Comparison of ENCODE assay signal across 8 mouse cellular contexts in the genomic region with DNA sequence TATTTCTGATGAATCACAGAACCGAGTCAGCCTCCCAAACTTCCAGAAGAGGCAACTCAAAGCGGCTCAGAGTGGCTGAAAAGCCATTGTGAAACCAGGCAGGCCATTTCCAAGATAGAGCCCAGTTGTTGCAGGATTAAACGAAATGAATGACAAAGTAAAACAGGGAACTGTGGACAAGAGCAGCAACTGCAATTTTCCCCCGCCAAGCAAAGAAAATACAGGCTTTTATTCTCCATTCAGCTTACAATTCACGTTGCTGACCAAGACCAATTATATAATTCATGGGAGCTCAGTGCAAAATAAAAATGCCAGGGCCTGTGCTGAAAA. TPM values are rescaled to one million over a fixed set of nuclear protein-coding genes. Genes with fewer than 3 reads are reported as not detected.
A peak's percentile ranks its signal among the peaks of the same experiment; 100 is the strongest.
DNase-seq lines count a peak whose midpoint lies in the region; ATAC-seq and TF ChIP-seq lines count a peak whose summit lies in the region.

No protein-coding gene starts in this region.

- peaks cover 12% of the 10 kb centered on the region; the same call in 1 of the 2 replicates for H3K4me1 ChIP-seq in forebrain, embryonic 14.5 days (ENCODE audit: control insufficient read depth, insufficient read depth, low read length)
- H3K4me1 ChIP-seq in intestine, embryonic 16.5 days (ENCODE audit: control insufficient read depth, insufficient read depth, low read length) = peaks cover 5% of the 10 kb centered on the region; the same call in 1 of the 2 replicates
- H3K4me1 ChIP-seq in lung, embryonic 16.5 days (replicated peaks; ENCODE audit: control insufficient read depth, insufficient read depth, low read length) = peaks cover 5% of the 10 kb centered on the region; the same call in 1 of the 2 replicates
- no peaks in the 10 kb centered on the region for H3K4me1 ChIP-seq in stomach, postnatal 0 days (replicated peaks; ENCODE audit: control insufficient read depth, insufficient read depth)

- H3K4me3 ChIP-seq in forebrain, embryonic 14.5 days (ENCODE audit: low read depth, low read length) = 0 out of 2 replicates have a peak overlapping the region, but pooled peaks have one; percentile 11
- no peak overlapping the region for H3K4me3 ChIP-seq in intestine, embryonic 16.5 days (ENCODE audit: low read length)
- peak overlapping the region; percentile 41 for H3K4me3 ChIP-seq in lung, embryonic 16.5 days (ENCODE audit: low read length)
- H3K4me3 ChIP-seq in stomach, postnatal 0 days (ENCODE audit: low read depth, low read length) = peak overlapping the region; percentile 30

- peak overlapping the region; percentile 58; the same call in 1 of the 2 replicates for H3K27ac ChIP-seq in forebrain, embryonic 14.5 days (ENCODE audit: low read depth, low read length)
- H3K27ac ChIP-seq in intestine, embryonic 16.5 days (ENCODE audit: low read length) = no peak overlapping the region
- H3K27ac ChIP-seq in lung, embryonic 16.5 days (ENCODE audit: low read length) = no peak overlapping the region
- H3K27ac ChIP-seq in stomach, postnatal 0 days (replicated peaks) = peak overlapping the region; percentile 4; the same call in 1 of the 2 replicates

- 3% methylated on average over 5 of the region's 5 CpGs for WGBS in forebrain, embryonic 14.5 days
- WGBS in intestine, embryonic 16.5 days = 15% methylated on average over 5 of the region's 5 CpGs
- WGBS in lung, embryonic 16.5 days = 25% methylated on average over 5 of the region's 5 CpGs
- WGBS in stomach, postnatal 0 days = 16% methylated on average over 5 of the region's 5 CpGs

- peak overlapping the region; percentile 43 for H3K4me2 ChIP-seq in forebrain, embryonic 14.5 days (ENCODE audit: low read length)
- peak overlapping the region; percentile 62 for H3K4me2 ChIP-seq in intestine, embryonic 16.5 days (ENCODE audit: low read depth, low read length)
- peak overlapping the region; percentile 57 for H3K4me2 ChIP-seq in lung, embryonic 16.5 days (ENCODE audit: low read depth, low read length)
- H3K4me2 ChIP-seq in stomach, postnatal 0 days (replicated peaks; ENCODE audit: low read depth) = peak overlapping the region; percentile 57

- DNase-seq in frontal cortex, postnatal 14 days (ENCODE audit: low spot score in 2 of 2) = no peak
- DNase-seq in R1 (ENCODE audit: low read depth, low spot score) = peak; percentile 77
- peak; percentile 56 for DNase-seq in forebrain, embryonic 14.5 days (ENCODE audit: low spot score)
- peak; percentile 13 for DNase-seq in stomach, postnatal 0 days (ENCODE audit: low spot score)
- DNase-seq in spleen, postnatal 36 days (ENCODE audit: low spot score in 2 of 2) = no peak

- 0 out of 2 replicates have a peak, but pooled peaks cover 3% of the 10 kb centered on the region for H3K36me3 ChIP-seq in forebrain, embryonic 14.5 days (ENCODE audit: control insufficient read depth, insufficient read depth, low read length)
- H3K36me3 ChIP-seq in intestine, embryonic 16.5 days (ENCODE audit: control insufficient read depth, insufficient read depth, low read length) = no peaks in the 10 kb centered on the region
- H3K36me3 ChIP-seq in lung, embryonic 16.5 days (ENCODE audit: control insufficient read depth, insufficient read depth, low read length) = no peaks in the 10 kb centered on the region
- H3K36me3 ChIP-seq in stomach, postnatal 0 days (ENCODE audit: control insufficient read depth, insufficient read depth, low read length) = no peaks in the 10 kb centered on the region

- TF ChIP-seq CTCF in stomach, postnatal 0 days (IDR thresholded peaks at IDR 0.05; ENCODE audit: low read depth) = no peak

- peak; percentile 75 for ATAC-seq in frontal cortex, adult (ENCODE audit: low TSS enrichment)
- ATAC-seq in forebrain, embryonic 14.5 days = peak; percentile 63
- no peak for ATAC-seq in intestine, embryonic 16.5 days
- ATAC-seq in lung, embryonic 16.5 days (ENCODE audit: low read depth) = no peak
- ATAC-seq in stomach, postnatal 0 days (ENCODE audit: low FRiP score, low TSS enrichment) = no peak

- peak overlapping the region; percentile 5; the same call in 1 of the 2 replicates for H3K9ac ChIP-seq in forebrain, embryonic 14.5 days (ENCODE audit: low read length)
- H3K9ac ChIP-seq in intestine, embryonic 16.5 days (ENCODE audit: low read depth, low read length) = peak overlapping the region; percentile 48; the same call in 1 of the 2 replicates
- 0 out of 2 replicates have a peak overlapping the region, but pooled peaks have one; percentile 13 for H3K9ac ChIP-seq in lung, embryonic 16.5 days (ENCODE audit: low read length)
- H3K9ac ChIP-seq in stomach, postnatal 0 days (ENCODE audit: low read length) = no peak overlapping the region; the same call in 1 of the 2 replicates

- TF ChIP-seq EP300 in stomach, postnatal 0 days (optimal IDR thresholded peaks at IDR 0.05) = no peak

- no peaks in the 10 kb centered on the region for H3K9me3 ChIP-seq in forebrain, embryonic 14.5 days (replicated peaks; ENCODE audit: control insufficient read depth, low read length)
- H3K9me3 ChIP-seq in intestine, embryonic 16.5 days (ENCODE audit: control insufficient read depth, low read length) = no peaks in the 10 kb centered on the region
- no peaks in the 10 kb centered on the region for H3K9me3 ChIP-seq in lung, embryonic 16.5 days (ENCODE audit: control insufficient read depth, low read length)
- H3K9me3 ChIP-seq in stomach, postnatal 0 days (ENCODE audit: control insufficient read depth, low read length) = no peaks in the 10 kb centered on the region

- H3K27me3 ChIP-seq in forebrain, embryonic 14.5 days (replicated peaks; ENCODE audit: control insufficient read depth, insufficient read depth, low read length) = no peaks in the 10 kb centered on the region
- no peaks in the 10 kb centered on the region for H3K27me3 ChIP-seq in intestine, embryonic 16.5 days (replicated peaks; ENCODE audit: control insufficient read depth, insufficient read depth, low read length)
- H3K27me3 ChIP-seq in lung, embryonic 16.5 days (ENCODE audit: control insufficient read depth, insufficient read depth, low read depth, low read length) = no peaks in the 10 kb centered on the region
- H3K27me3 ChIP-seq in stomach, postnatal 0 days (ENCODE audit: control insufficient read depth, insufficient read depth, low read length) = no peaks in the 10 kb centered on the region

RNA-seq across cellular contexts. Expression of a gene that starts 46.9 kb away (rescaled TPM):
- polyA plus RNA-seq in forebrain, embryonic 14.5 days (2014; fragmentation: Nextera tagmentation; extraction: Ambion mirVana) = 25.0 and 26.9 TPM in 2 replicates
- polyA plus RNA-seq in intestine, embryonic 16.5 days (2015; fragmentation: Nextera tagmentation; extraction: Ambion mirVana) = 3.1 and 4.0 TPM in 2 replicates
- polyA plus RNA-seq in lung, embryonic 16.5 days (2015; fragmentation: Nextera tagmentation; extraction: Ambion mirVana) = 0.80 and 0.83 TPM in 2 replicates
- polyA plus RNA-seq in stomach, postnatal 0 days (2015; fragmentation: Nextera tagmentation; extraction: Ambion mirVana) = 4.8 and 5.3 TPM in 2 replicates

Comparison
In these comparisons a context has a peak if more than half of its experiments do, and no peak if none do; other contexts are left out.
1. ATAC-seq: peak in frontal cortex, adult (single experiment) and forebrain, embryonic 14.5 days (single experiment); none in intestine, embryonic 16.5 days (single experiment), lung, embryonic 16.5 days (single experiment) and stomach, postnatal 0 days (single experiment).
2. DNase-seq: peak in R1 (single experiment), forebrain, embryonic 14.5 days (single experiment) and stomach, postnatal 0 days (single experiment); none in frontal cortex, postnatal 14 days (0 of 2) and spleen, postnatal 36 days (0 of 2).
3. H3K27ac ChIP-seq: peak in forebrain, embryonic 14.5 days (single experiment) and stomach, postnatal 0 days (single experiment); none in intestine, embryonic 16.5 days (single experiment) and lung, embryonic 16.5 days (single experiment).
4. Peak in every context shown above with its lines, with median percentiles within 50 percentile points of each other: H3K4me2 ChIP-seq.